Mouse (Mus musculus): ENCODE measurements around the gene Podxl2. TPM values are rescaled to one million over a fixed set of nuclear protein-coding genes. Genes with fewer than 3 reads are reported as not detected.

The Podxl2 gene
- polyA plus RNA-seq, 1 experiment from 2014 or later: 69.4 TPM

- 65% methylated on average over 3 of the region's 3 CpGs for WGBS
- no peaks in the 10 kb centered on the region for H3K36me3 ChIP-seq
- no peak for DNase-seq (ENCODE audit: low spot score)
- H3K27me3 ChIP-seq (ENCODE audit: low read depth, poor library complexity, severe bottlenecking): no peaks in the 10 kb centered on the region
- H3K4me3 ChIP-seq: no peak overlapping the region
- peaks cover 19% of the 10 kb centered on the region for H3K4me1 ChIP-seq
- 0 out of 2 replicates have a peak overlapping the region, but pooled peaks have one; percentile 18 for H3K27ac ChIP-seq (replicated peaks)
- H3K9me3 ChIP-seq (replicated peaks): no peaks in the 10 kb centered on the region
Observed at GRCm38 (mm10) chr6:88815036-88815435, 59.8 kb downstream of the Podxl2 start.

- no peak for DNase-seq (ENCODE audit: low spot score)
Observed at GRCm38 (mm10) chr6:88813832-88814231, 61.0 kb downstream of the Podxl2 start.

GRCm38 (mm10) chr6:88812886-88813285, 62.0 kb downstream of the Podxl2 start:
- H3K27ac ChIP-seq (replicated peaks): no peak overlapping the region
- DNase-seq (ENCODE audit: low spot score): peak; percentile 45
- peaks cover 28% of the 10 kb centered on the region for H3K4me1 ChIP-seq
- 59% methylated on average over 3 of the region's 3 CpGs for WGBS
- H3K4me3 ChIP-seq: no peak overlapping the region
- H3K36me3 ChIP-seq: no peaks in the 10 kb centered on the region
- H3K9me3 ChIP-seq (replicated peaks): no peaks in the 10 kb centered on the region
- H3K27me3 ChIP-seq (ENCODE audit: low read depth, poor library complexity, severe bottlenecking): no peaks in the 10 kb centered on the region

More at GRCm38 (mm10) chr6:88813832-88814231, 61.0 kb downstream of the Podxl2 start:
- H3K36me3 ChIP-seq: no peaks in the 10 kb centered on the region
- no peak overlapping the region for H3K27ac ChIP-seq (replicated peaks)
- 86% methylated on average over 10 of the region's 10 CpGs for WGBS
- peaks cover 28% of the 10 kb centered on the region for H3K4me1 ChIP-seq
- no peaks in the 10 kb centered on the region for H3K9me3 ChIP-seq (replicated peaks)
- H3K27me3 ChIP-seq (ENCODE audit: low read depth, poor library complexity, severe bottlenecking): no peaks in the 10 kb centered on the region
- no peak overlapping the region for H3K4me3 ChIP-seq

- DNase-seq (ENCODE audit: low spot score): no peak
- no peaks in the 10 kb centered on the region for H3K27me3 ChIP-seq (ENCODE audit: low read depth, poor library complexity, severe bottlenecking)
- H3K27ac ChIP-seq (replicated peaks): no peak overlapping the region
- WGBS: 67% methylated on average over 7 of the region's 7 CpGs
- H3K4me3 ChIP-seq: no peak overlapping the region
- H3K9me3 ChIP-seq (replicated peaks): no peaks in the 10 kb centered on the region
- peaks cover 32% of the 10 kb centered on the region for H3K4me1 ChIP-seq
- H3K36me3 ChIP-seq: no peaks in the 10 kb centered on the region
Observed at GRCm38 (mm10) chr6:88811880-88812400, 62.9 kb downstream of the Podxl2 start.

GRCm38 (mm10) chr6:88811396-88811795, 63.4 kb downstream of the Podxl2 start:
- H3K4me3 ChIP-seq: no peak overlapping the region
- WGBS: 54% methylated on average over 7 of the region's 7 CpGs
- no peaks in the 10 kb centered on the region for H3K9me3 ChIP-seq (replicated peaks)
- no peak overlapping the region for H3K27ac ChIP-seq (replicated peaks)
- no peak for DNase-seq (ENCODE audit: low spot score)
- H3K27me3 ChIP-seq (ENCODE audit: low read depth, poor library complexity, severe bottlenecking): no peaks in the 10 kb centered on the region
- no peaks in the 10 kb centered on the region for H3K36me3 ChIP-seq
- peaks cover 32% of the 10 kb centered on the region for H3K4me1 ChIP-seq

GRCm38 (mm10) chr6:88810291-88810690, 64.6 kb downstream of the Podxl2 start:
- no peaks in the 10 kb centered on the region for H3K36me3 ChIP-seq

GRCm38 (mm10) chr6:88809091-88810037, 65.5 kb downstream of the Podxl2 start:
- Histone ChIP-seq H3K27me3 (ENCODE audit: low read depth, poor library complexity, severe bottlenecking) (no peaks in the 10 kb centered on the region), H3K36me3 (no peaks in the 10 kb centered on the region), H3K4me1 (peaks cover 18% of the 10 kb centered on the region), H3K9me3 (replicated peaks) (no peaks in the 10 kb centered on the region), H3K4me3 (no peak overlapping the region), H3K27ac (replicated peaks) (no peak overlapping the region)
- no peak for DNase-seq (ENCODE audit: low spot score)
- WGBS: 75% methylated on average over 23 of the region's 23 CpGs

More at GRCm38 (mm10) chr6:88810291-88810690, 64.6 kb downstream of the Podxl2 start:
- Histone ChIP-seq H3K4me3 (no peak overlapping the region), H3K27me3 (ENCODE audit: low read depth, poor library complexity, severe bottlenecking) (no peaks in the 10 kb centered on the region), H3K4me1 (peaks cover 27% of the 10 kb centered on the region), H3K9me3 (replicated peaks) (no peaks in the 10 kb centered on the region), H3K27ac (replicated peaks) (0 out of 2 replicates have a peak overlapping the region, but pooled peaks have one; percentile 18)
- DNase-seq (ENCODE audit: low spot score): no peak
- WGBS: 71% methylated on average over 3 of the region's 3 CpGs

- H3K27me3 ChIP-seq (ENCODE audit: low read depth, poor library complexity, severe bottlenecking): no peaks in the 10 kb centered on the region
Observed at GRCm38 (mm10) chr6:88804966-88805577, 69.8 kb downstream of the Podxl2 start.

GRCm38 (mm10) chr6:88803957-88804695, 70.7 kb downstream of the Podxl2 start:
- Histone ChIP-seq H3K4me1 (peaks cover 16% of the 10 kb centered on the region; the same call in 1 of the 2 replicates), H3K36me3 (no peaks in the 10 kb centered on the region), H3K27ac (replicated peaks) (no peak overlapping the region), H3K9me3 (replicated peaks) (no peaks in the 10 kb centered on the region), H3K4me3 (no peak overlapping the region), H3K27me3 (ENCODE audit: low read depth, poor library complexity, severe bottlenecking) (no peaks in the 10 kb centered on the region)
- DNase-seq (ENCODE audit: low spot score): no peak
- 82% methylated on average over 4 of the region's 4 CpGs for WGBS

More at GRCm38 (mm10) chr6:88804966-88805577, 69.8 kb downstream of the Podxl2 start:
- no peaks in the 10 kb centered on the region for H3K36me3 ChIP-seq
- no peak for DNase-seq (ENCODE audit: low spot score)
- H3K9me3 ChIP-seq (replicated peaks): no peaks in the 10 kb centered on the region
- H3K4me3 ChIP-seq: no peak overlapping the region
- 90% methylated on average over 17 of the region's 17 CpGs for WGBS
- peaks cover 25% of the 10 kb centered on the region for H3K4me1 ChIP-seq
- H3K27ac ChIP-seq (replicated peaks): no peak overlapping the region

- 91% methylated on average over 7 of the region's 7 CpGs for WGBS
- DNase-seq (ENCODE audit: low spot score): no peak
- Histone ChIP-seq H3K4me3 (no peak overlapping the region), H3K9me3 (replicated peaks) (no peaks in the 10 kb centered on the region), H3K4me1 (peaks cover 16% of the 10 kb centered on the region; the same call in 1 of the 2 replicates), H3K27ac (replicated peaks) (no peak overlapping the region), H3K36me3 (no peaks in the 10 kb centered on the region), H3K27me3 (ENCODE audit: low read depth, poor library complexity, severe bottlenecking) (no peaks in the 10 kb centered on the region)
Observed at GRCm38 (mm10) chr6:88803051-88803450, 71.8 kb downstream of the Podxl2 start.

- WGBS: 61% methylated on average over 3 of the region's 3 CpGs
- Histone ChIP-seq H3K36me3 (no peaks in the 10 kb centered on the region), H3K9me3 (replicated peaks) (no peaks in the 10 kb centered on the region), H3K4me3 (no peak overlapping the region), H3K27ac (replicated peaks) (no peak overlapping the region), H3K27me3 (ENCODE audit: low read depth, poor library complexity, severe bottlenecking) (no peaks in the 10 kb centered on the region), H3K4me1 (peaks cover 12% of the 10 kb centered on the region; the same call in 1 of the 2 replicates)
- no peak for DNase-seq (ENCODE audit: low spot score)
Observed at GRCm38 (mm10) chr6:88800735-88801134, 74.1 kb downstream of the Podxl2 start.

- H3K4me3 ChIP-seq: no peak overlapping the region
- no peak overlapping the region for H3K27ac ChIP-seq (replicated peaks)
- H3K36me3 ChIP-seq: no peaks in the 10 kb centered on the region
- WGBS: 87% methylated on average over 7 of the region's 7 CpGs
- no peaks in the 10 kb centered on the region for H3K9me3 ChIP-seq (replicated peaks)
- peaks cover 12% of the 10 kb centered on the region; the same call in 1 of the 2 replicates for H3K4me1 ChIP-seq
- no peaks in the 10 kb centered on the region for H3K27me3 ChIP-seq (ENCODE audit: low read depth, poor library complexity, severe bottlenecking)
- DNase-seq (ENCODE audit: low spot score): no peak
Observed at GRCm38 (mm10) chr6:88800191-88800590, 74.7 kb downstream of the Podxl2 start.
